Mouse (Mus musculus): ENCODE measurements around the gene Chek2. TPM values are rescaled to one million over a fixed set of nuclear protein-coding genes. Genes with fewer than 3 reads are reported as not detected.

The Chek2 gene
- polyA plus RNA-seq (2014; fragmentation: Illumina TruSeq; extraction: RNeasy Lipid Tissue Mini Kit (QIAGEN cat#74804); ENCODE audit: low read depth, low replicate concordance): 9.4 TPM

GRCm38 (mm10) chr5:110839678-110840365, at the start of gene Chek2, which contains the start of gene Hscb:
TSS of gene Chek2 (plus strand) at chr5:110839979.
TSS of gene Hscb (minus strand) at chr5:110839777.

GRCm38 (mm10) chr5:110809667-110810325, 30.0 kb upstream of the Chek2 start, which contains the start of gene Ulk1:
TSS of gene Ulk1 (minus strand) at chr5:110810097.

GRCm38 (mm10) chr5:110879584-110880374, 40.0 kb downstream of the Chek2 start, which contains the start of gene Ttc28:
TSS of gene Ttc28 (plus strand) at chr5:110879803.

Other genes with a start within 250 kb of the Chek2 start
- 1.7 TPM for gene Noc4l, start 186.6 kb upstream of the Chek2 start, polyA plus RNA-seq (2014; fragmentation: Illumina TruSeq; extraction: RNeasy Lipid Tissue Mini Kit (QIAGEN cat#74804); ENCODE audit: low read depth, low replicate concordance)
- 3.6 TPM for gene Ddx51, start 186.5 kb upstream of the Chek2 start, polyA plus RNA-seq (2014; fragmentation: Illumina TruSeq; extraction: RNeasy Lipid Tissue Mini Kit (QIAGEN cat#74804); ENCODE audit: low read depth, low replicate concordance)
- 10.2 TPM for gene Ep400, start 69.3 kb upstream of the Chek2 start, polyA plus RNA-seq (2014; fragmentation: Illumina TruSeq; extraction: RNeasy Lipid Tissue Mini Kit (QIAGEN cat#74804); ENCODE audit: low read depth, low replicate concordance)
- gene Pus1, start 59.3 kb upstream of the Chek2 start, polyA plus RNA-seq (2014; fragmentation: Illumina TruSeq; extraction: RNeasy Lipid Tissue Mini Kit (QIAGEN cat#74804); ENCODE audit: low read depth, low replicate concordance): not detected
- gene Ulk1, start 29.9 kb upstream of the Chek2 start, polyA plus RNA-seq (2014; fragmentation: Illumina TruSeq; extraction: RNeasy Lipid Tissue Mini Kit (QIAGEN cat#74804); ENCODE audit: low read depth, low replicate concordance): 8.3 TPM
- 65.1 TPM for gene Hscb, start 202 bp upstream of the Chek2 start, polyA plus RNA-seq (2014; fragmentation: Illumina TruSeq; extraction: RNeasy Lipid Tissue Mini Kit (QIAGEN cat#74804); ENCODE audit: low read depth, low replicate concordance)
- 1.8 TPM for gene Ttc28, start 39.8 kb downstream of the Chek2 start, polyA plus RNA-seq (2014; fragmentation: Illumina TruSeq; extraction: RNeasy Lipid Tissue Mini Kit (QIAGEN cat#74804); ENCODE audit: low read depth, low replicate concordance)

Measured in kidney, adult 10 weeks (tissue).